Mouse (Mus musculus): ENCODE data around the gene Rnase13.

The Rnase13 gene

GRCm38 (mm10) chr14:51877517-51877916 is 45.1 kb downstream of the Rnase13 start:
- DNase-seq (ENCODE audit: low spot score in 2 of 2): no peak

DNA sequence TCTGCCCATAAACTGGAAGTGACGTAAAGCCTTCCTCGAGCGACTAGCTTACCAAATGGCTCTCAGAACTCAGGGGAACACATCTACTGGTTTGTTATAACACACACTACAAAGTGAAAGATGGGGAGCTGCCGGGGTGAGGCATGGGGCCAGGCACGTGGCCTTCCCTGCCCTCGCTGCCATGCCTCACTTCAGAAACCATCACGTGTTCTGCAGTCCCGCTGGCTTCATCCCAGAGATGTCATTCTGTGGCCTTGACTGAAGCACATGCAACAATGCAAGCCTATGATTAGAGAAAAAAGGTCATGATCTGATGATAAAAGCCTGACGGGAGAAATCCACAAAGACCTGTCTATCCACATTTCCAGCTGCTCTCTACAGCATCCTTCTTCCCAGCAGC is 50.8 kb downstream of the Rnase13 start:
- no peak for DNase-seq (ENCODE audit: low spot score in 2 of 2)
